Comparison of ENCODE assay signal across 8 mouse cellular contexts in the genomic region with DNA sequence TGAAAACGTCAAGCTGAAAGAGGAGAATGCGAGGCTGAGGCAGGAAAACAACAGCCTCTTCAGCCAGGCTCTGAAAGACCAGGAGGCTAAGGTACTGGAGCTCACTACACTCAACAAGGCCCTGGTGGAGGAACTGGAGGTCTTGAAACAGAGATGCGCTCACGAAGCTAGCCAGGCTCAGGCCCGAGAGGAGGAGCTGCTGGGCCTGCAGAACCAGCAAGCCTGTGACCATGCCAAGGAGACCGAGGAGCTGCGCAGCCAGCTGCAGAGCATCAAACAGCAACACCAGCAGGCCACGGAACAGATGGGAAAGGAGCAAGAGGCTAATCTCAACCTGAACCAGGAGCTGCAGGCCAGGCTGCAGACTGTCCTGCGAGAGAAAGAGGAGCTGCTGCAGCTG. TPM values are rescaled to one million over a fixed set of nuclear protein-coding genes. Genes with fewer than 3 reads are reported as not detected.
DNase-seq lines count a peak whose midpoint lies in the region; ATAC-seq and TF ChIP-seq lines count a peak whose summit lies in the region.

No protein-coding gene starts in this region.

- H3K27ac ChIP-seq in forebrain, embryonic 14.5 days (ENCODE audit: low read depth, low read length), result no peak overlapping the region
- H3K27ac ChIP-seq in intestine, embryonic 16.5 days (ENCODE audit: low read length), result no peak overlapping the region
- H3K27ac ChIP-seq in midbrain, postnatal 0 days (ENCODE audit: low read depth, low read length), result no peak overlapping the region

- no peaks in the 10 kb centered on the region for H3K27me3 ChIP-seq in forebrain, embryonic 14.5 days (replicated peaks; ENCODE audit: control insufficient read depth, insufficient read depth, low read length)
- no peaks in the 10 kb centered on the region for H3K27me3 ChIP-seq in intestine, embryonic 16.5 days (replicated peaks; ENCODE audit: control insufficient read depth, insufficient read depth, low read length)
- H3K27me3 ChIP-seq in midbrain, postnatal 0 days (ENCODE audit: insufficient read depth, low read length), result no peaks in the 10 kb centered on the region

- H3K4me1 ChIP-seq in forebrain, embryonic 14.5 days (ENCODE audit: control insufficient read depth, insufficient read depth, low read length), result no peaks in the 10 kb centered on the region
- H3K4me1 ChIP-seq in intestine, embryonic 16.5 days (ENCODE audit: control insufficient read depth, insufficient read depth, low read length), result peaks cover 9% of the 10 kb centered on the region
- H3K4me1 ChIP-seq in midbrain, postnatal 0 days (ENCODE audit: insufficient read depth, low read length), result 0 out of 2 replicates have a peak, but pooled peaks cover 4% of the 10 kb centered on the region

- TF ChIP-seq CTCF in midbrain, postnatal 0 days (IDR thresholded peaks at IDR 0.05), result no peak

- peak overlapping the region; percentile 50 for H3K4me2 ChIP-seq in forebrain, embryonic 14.5 days (ENCODE audit: low read length)
- H3K4me2 ChIP-seq in intestine, embryonic 16.5 days (ENCODE audit: low read depth, low read length), result peak overlapping the region; percentile 79
- H3K4me2 ChIP-seq in midbrain, postnatal 0 days (ENCODE audit: low read depth, low read length, poor library complexity, severe bottlenecking), result peak overlapping the region; percentile 67

- H3K9me3 ChIP-seq in forebrain, embryonic 14.5 days (replicated peaks; ENCODE audit: control insufficient read depth, low read length), result no peaks in the 10 kb centered on the region
- H3K9me3 ChIP-seq in intestine, embryonic 16.5 days (ENCODE audit: control insufficient read depth, low read length), result no peaks in the 10 kb centered on the region
- H3K9me3 ChIP-seq in midbrain, postnatal 0 days (ENCODE audit: low read length), result no peaks in the 10 kb centered on the region

- peak; percentile 17 to 26 for DNase-seq in lung, adult 18-20 months
- no peak for DNase-seq in lung, postnatal 25 days (ENCODE audit: low spot score)
- DNase-seq in forebrain, embryonic 14.5 days (ENCODE audit: low spot score), result no peak
- DNase-seq in midbrain, postnatal 0 days (ENCODE audit: low spot score), result no peak
- DNase-seq in spleen, postnatal 14 days (ENCODE audit: low spot score in 2 of 2), result no peak
- DNase-seq in kidney, adult 18-20 months, result no peak

- H3K36me3 ChIP-seq in forebrain, embryonic 14.5 days (ENCODE audit: control insufficient read depth, insufficient read depth, low read length), result no peaks in the 10 kb centered on the region
- H3K36me3 ChIP-seq in intestine, embryonic 16.5 days (ENCODE audit: control insufficient read depth, insufficient read depth, low read length), result no peaks in the 10 kb centered on the region
- H3K36me3 ChIP-seq in midbrain, postnatal 0 days (ENCODE audit: insufficient read depth, low read length), result no peaks in the 10 kb centered on the region

- H3K9ac ChIP-seq in forebrain, embryonic 14.5 days (ENCODE audit: low read length), result 0 out of 2 replicates have a peak overlapping the region, but pooled peaks have one; percentile 38
- H3K9ac ChIP-seq in intestine, embryonic 16.5 days (ENCODE audit: low read depth, low read length), result peak overlapping the region; percentile 54
- no peak overlapping the region for H3K9ac ChIP-seq in midbrain, postnatal 0 days (replicated peaks; ENCODE audit: low read length, poor library complexity, severe bottlenecking)

- ATAC-seq in forebrain, embryonic 14.5 days, result no peak
- ATAC-seq in intestine, embryonic 16.5 days, result no peak
- ATAC-seq in midbrain, postnatal 0 days (ENCODE audit: low FRiP score), result no peak
- ATAC-seq in monocyte, adult 5-6 weeks (replicated peaks; ENCODE audit: insufficient number of reproducible peaks, low FRiP score, low TSS enrichment, poor library complexity, severe bottlenecking), result no peak

- peak overlapping the region; percentile 30 for H3K4me3 ChIP-seq in forebrain, embryonic 14.5 days (ENCODE audit: low read depth, low read length)
- H3K4me3 ChIP-seq in intestine, embryonic 16.5 days (ENCODE audit: low read length), result peak overlapping the region; percentile 49
- H3K4me3 ChIP-seq in midbrain, postnatal 0 days (ENCODE audit: low read depth, low read length), result peak overlapping the region; percentile 39

- 71% methylated on average over 9 of the region's 9 CpGs for WGBS in forebrain, embryonic 14.5 days
- WGBS in intestine, embryonic 16.5 days, result 52% methylated on average over 9 of the region's 9 CpGs
- 67% methylated on average over 9 of the region's 9 CpGs for WGBS in midbrain, postnatal 0 days

RNA-seq across cellular contexts. Expression of gene Ccdc89, which starts 0.6 kb away (rescaled TPM):
- 1.8 and 2.0 TPM in 2 replicates for polyA plus RNA-seq in forebrain, embryonic 14.5 days (2014; fragmentation: Nextera tagmentation; extraction: Ambion mirVana)
- 0.54 and 1.1 TPM in 2 replicates for polyA plus RNA-seq in intestine, embryonic 16.5 days (2015; fragmentation: Nextera tagmentation; extraction: Ambion mirVana)
- 1.3 and 1.4 TPM in 2 replicates for total RNA-seq in midbrain, postnatal 0 days (2014; rRNA removed)
- polyA plus RNA-seq in midbrain, postnatal 0 days (2015; fragmentation: Nextera tagmentation; extraction: Ambion mirVana), result 0.97 and 1.1 TPM in 2 replicates
- 0.53 to 0.78 TPM in 2 of 3 replicates, not detected in the other for total RNA-seq in monocyte, adult 5-6 weeks (2017)

RNA-seq across cellular contexts. Expression of gene Crebzf, which starts 15.5 kb away (rescaled TPM):
- polyA plus RNA-seq in forebrain, embryonic 14.5 days (2014; fragmentation: Nextera tagmentation; extraction: Ambion mirVana), result 32.9 and 34.8 TPM in 2 replicates
- 11.5 and 11.7 TPM in 2 replicates for polyA plus RNA-seq in intestine, embryonic 16.5 days (2015; fragmentation: Nextera tagmentation; extraction: Ambion mirVana)
- total RNA-seq in midbrain, postnatal 0 days (2014; rRNA removed), result 89.3 and 92.8 TPM in 2 replicates
- 22.0 and 24.5 TPM in 2 replicates for polyA plus RNA-seq in midbrain, postnatal 0 days (2015; fragmentation: Nextera tagmentation; extraction: Ambion mirVana)
- total RNA-seq in monocyte, adult 5-6 weeks (2017), result 89.3 to 156 TPM (median 111 TPM) in 3 replicates

RNA-seq across cellular contexts. Expression of gene Tmem126a, which starts 30.0 kb away (rescaled TPM):
- 117 and 121 TPM in 2 replicates for polyA plus RNA-seq in forebrain, embryonic 14.5 days (2014; fragmentation: Nextera tagmentation; extraction: Ambion mirVana)
- polyA plus RNA-seq in intestine, embryonic 16.5 days (2015; fragmentation: Nextera tagmentation; extraction: Ambion mirVana), result 143 and 147 TPM in 2 replicates
- 41.2 and 65.6 TPM in 2 replicates for total RNA-seq in midbrain, postnatal 0 days (2014; rRNA removed)
- 129 and 137 TPM in 2 replicates for polyA plus RNA-seq in midbrain, postnatal 0 days (2015; fragmentation: Nextera tagmentation; extraction: Ambion mirVana)
- 25.4 to 47.1 TPM (median 42.7 TPM) in 3 replicates for total RNA-seq in monocyte, adult 5-6 weeks (2017)

RNA-seq across cellular contexts. Expression of gene Tmem126b, which starts 48.8 kb away (rescaled TPM):
- polyA plus RNA-seq in forebrain, embryonic 14.5 days (2014; fragmentation: Nextera tagmentation; extraction: Ambion mirVana), result 34.5 and 38.3 TPM in 2 replicates
- 36.9 and 37.9 TPM in 2 replicates for polyA plus RNA-seq in intestine, embryonic 16.5 days (2015; fragmentation: Nextera tagmentation; extraction: Ambion mirVana)
- 15.1 and 19.0 TPM in 2 replicates for total RNA-seq in midbrain, postnatal 0 days (2014; rRNA removed)
- polyA plus RNA-seq in midbrain, postnatal 0 days (2015; fragmentation: Nextera tagmentation; extraction: Ambion mirVana), result 25.6 and 28.9 TPM in 2 replicates
- total RNA-seq in monocyte, adult 5-6 weeks (2017), result 5.9 to 8.8 TPM (median 8.7 TPM) in 3 replicates

RNA-seq across cellular contexts. Expression of gene Dlg2, which starts 49.5 kb away (rescaled TPM):
- 17.9 and 25.1 TPM in 2 replicates for polyA plus RNA-seq in forebrain, embryonic 14.5 days (2014; fragmentation: Nextera tagmentation; extraction: Ambion mirVana)
- polyA plus RNA-seq in intestine, embryonic 16.5 days (2015; fragmentation: Nextera tagmentation; extraction: Ambion mirVana), result 3.8 and 3.9 TPM in 2 replicates
- 122 and 126 TPM in 2 replicates for total RNA-seq in midbrain, postnatal 0 days (2014; rRNA removed)
- 16.9 and 21.6 TPM in 2 replicates for polyA plus RNA-seq in midbrain, postnatal 0 days (2015; fragmentation: Nextera tagmentation; extraction: Ambion mirVana)
- total RNA-seq in monocyte, adult 5-6 weeks (2017), result 0.96 to 2.9 TPM (median 1.7 TPM) in 3 replicates

Comparison
In these comparisons a context has a peak if more than half of its experiments do, and no peak if none do; other contexts are left out.
1. DNase-seq: peak in lung, adult 18-20 months (2 of 2); none in lung, postnatal 25 days (single experiment), forebrain, embryonic 14.5 days (single experiment), midbrain, postnatal 0 days (single experiment), spleen, postnatal 14 days (0 of 2) and kidney, adult 18-20 months (single experiment).
2. Peak in every context shown above with its lines, with median percentiles within 50 percentile points of each other: H3K4me2 ChIP-seq and H3K4me3 ChIP-seq.